Mouse (Mus musculus): ENCODE measurements at regions not wholly inside any gene's neighbourhood (a gene's known extent, or its start where the extent isn't known, plus 50 kb on each side); places are given as distances from the start of the nearest gene placed in this dataset.

- no peaks in the 10 kb centered on the region for H3K36me3 ChIP-seq (ENCODE audit: control insufficient read depth, insufficient read depth, low read length)
- no peaks in the 10 kb centered on the region for H3K4me1 ChIP-seq (ENCODE audit: control insufficient read depth, insufficient read depth, low read length)
- H3K27ac ChIP-seq (replicated peaks; ENCODE audit: low read depth, low read length), result no peak overlapping the region
- ATAC-seq (ENCODE audit: low read depth), result no peak; the same call in 1 of the 2 replicates
- DNase-seq (ENCODE audit: low spot score), result no peak
- no peaks in the 10 kb centered on the region for H3K9me3 ChIP-seq (ENCODE audit: control insufficient read depth, low read length)
- no peak overlapping the region for H3K9ac ChIP-seq (ENCODE audit: low read depth, low read length)
- H3K27me3 ChIP-seq (replicated peaks; ENCODE audit: control insufficient read depth, insufficient read depth, low read length), result no peaks in the 10 kb centered on the region
- H3K4me3 ChIP-seq (ENCODE audit: low read depth, low read length), result no peak overlapping the region
- 68% methylated on average over 8 of the region's 8 CpGs for WGBS
- H3K4me2 ChIP-seq (ENCODE audit: low read depth, low read length), result no peak overlapping the region
Observed at GRCm38 (mm10) chr8:77774551-77775335, 50.5 kb upstream of the Ednra start.

- H3K36me3 ChIP-seq (ENCODE audit: control insufficient read depth, insufficient read depth, low read length), result no peaks in the 10 kb centered on the region
- DNase-seq (ENCODE audit: low spot score) (no peak), ATAC-seq (ENCODE audit: low read depth) (no peak)
- no peak overlapping the region for H3K4me3 ChIP-seq (ENCODE audit: low read depth, low read length)
- no peaks in the 10 kb centered on the region for H3K4me1 ChIP-seq (ENCODE audit: control insufficient read depth, insufficient read depth, low read length)
- no peak overlapping the region for H3K27ac ChIP-seq (replicated peaks; ENCODE audit: low read depth, low read length)
- H3K27me3 ChIP-seq (replicated peaks; ENCODE audit: control insufficient read depth, insufficient read depth, low read length), result no peaks in the 10 kb centered on the region
- no peak overlapping the region for H3K4me2 ChIP-seq (ENCODE audit: low read depth, low read length)
- no peak overlapping the region for H3K9ac ChIP-seq (ENCODE audit: low read depth, low read length)
- 82% methylated on average over 3 of the region's 3 CpGs for WGBS
- no peaks in the 10 kb centered on the region for H3K9me3 ChIP-seq (ENCODE audit: control insufficient read depth, low read length)
Observed at GRCm38 (mm10) chr8:77775526-77775925, 51.3 kb upstream of the Ednra start.

- WGBS, result 53% methylated on average over 5 of the region's 5 CpGs
- no peaks in the 10 kb centered on the region for H3K27me3 ChIP-seq (replicated peaks; ENCODE audit: control insufficient read depth, insufficient read depth, low read length)
- H3K4me3 ChIP-seq (ENCODE audit: low read depth, low read length), result no peak overlapping the region
- H3K4me2 ChIP-seq (ENCODE audit: low read depth, low read length), result no peak overlapping the region
- DNase-seq (ENCODE audit: low spot score), result peak; percentile 67
- H3K27ac ChIP-seq (replicated peaks; ENCODE audit: low read depth, low read length), result no peak overlapping the region
- H3K9me3 ChIP-seq (ENCODE audit: control insufficient read depth, low read length), result no peaks in the 10 kb centered on the region
- no peaks in the 10 kb centered on the region for H3K36me3 ChIP-seq (ENCODE audit: control insufficient read depth, insufficient read depth, low read length)
- no peak overlapping the region for H3K9ac ChIP-seq (ENCODE audit: low read depth, low read length)
- peak; percentile 57 for ATAC-seq (ENCODE audit: low read depth)
- H3K4me1 ChIP-seq (ENCODE audit: control insufficient read depth, insufficient read depth, low read length), result no peaks in the 10 kb centered on the region
Observed at GRCm38 (mm10) chr8:77777597-77777996, 53.3 kb upstream of the Ednra start.

GRCm38 (mm10) chr8:77785676-77786255 is 61.5 kb upstream of the Ednra start:
- no peak overlapping the region for H3K4me2 ChIP-seq (ENCODE audit: low read depth, low read length)
- no peak overlapping the region for H3K27ac ChIP-seq (replicated peaks; ENCODE audit: low read depth, low read length)
- H3K4me3 ChIP-seq (ENCODE audit: low read depth, low read length), result no peak overlapping the region
- no peaks in the 10 kb centered on the region for H3K9me3 ChIP-seq (ENCODE audit: control insufficient read depth, low read length)
- DNase-seq (ENCODE audit: low spot score), result no peak
- no peaks in the 10 kb centered on the region for H3K27me3 ChIP-seq (replicated peaks; ENCODE audit: control insufficient read depth, insufficient read depth, low read length)
- WGBS, result 90% methylated on average over 4 of the region's 4 CpGs
- no peaks in the 10 kb centered on the region for H3K4me1 ChIP-seq (ENCODE audit: control insufficient read depth, insufficient read depth, low read length)
- no peaks in the 10 kb centered on the region for H3K36me3 ChIP-seq (ENCODE audit: control insufficient read depth, insufficient read depth, low read length)
- no peak for ATAC-seq (ENCODE audit: low read depth)
- no peak overlapping the region for H3K9ac ChIP-seq (ENCODE audit: low read depth, low read length)

- DNase-seq (ENCODE audit: low spot score), result no peak
- Histone ChIP-seq H3K9ac (ENCODE audit: low read depth, low read length) (no peak overlapping the region), H3K27me3 (replicated peaks; ENCODE audit: control insufficient read depth, insufficient read depth, low read length) (no peaks in the 10 kb centered on the region), H3K9me3 (ENCODE audit: control insufficient read depth, low read length) (no peaks in the 10 kb centered on the region), H3K4me3 (ENCODE audit: low read depth, low read length) (no peak overlapping the region), H3K36me3 (ENCODE audit: control insufficient read depth, insufficient read depth, low read length) (no peaks in the 10 kb centered on the region), H3K4me1 (ENCODE audit: control insufficient read depth, insufficient read depth, low read length) (no peaks in the 10 kb centered on the region), H3K27ac (replicated peaks; ENCODE audit: low read depth, low read length) (no peak overlapping the region), H3K4me2 (ENCODE audit: low read depth, low read length) (no peak overlapping the region)
- 65% methylated on average over 1 of the region's 1 CpGs for WGBS
- no peak for ATAC-seq (ENCODE audit: low read depth)
Observed at GRCm38 (mm10) chr8:77794911-77795310, 70.6 kb upstream of the Ednra start.

- no peaks in the 10 kb centered on the region for H3K27me3 ChIP-seq (replicated peaks; ENCODE audit: control insufficient read depth, insufficient read depth, low read length)
- 55% methylated on average over 9 of the region's 9 CpGs for WGBS
- H3K4me3 ChIP-seq (ENCODE audit: low read depth, low read length), result no peak overlapping the region
- H3K27ac ChIP-seq (replicated peaks; ENCODE audit: low read depth, low read length), result no peak overlapping the region
- ATAC-seq (ENCODE audit: low read depth) (no peak), DNase-seq (ENCODE audit: low spot score) (peak; percentile 63)
- no peaks in the 10 kb centered on the region for H3K36me3 ChIP-seq (ENCODE audit: control insufficient read depth, insufficient read depth, low read length)
- H3K4me1 ChIP-seq (ENCODE audit: control insufficient read depth, insufficient read depth, low read length), result no peaks in the 10 kb centered on the region
- H3K4me2 ChIP-seq (ENCODE audit: low read depth, low read length), result no peak overlapping the region
- no peak overlapping the region for H3K9ac ChIP-seq (ENCODE audit: low read depth, low read length)
- H3K9me3 ChIP-seq (ENCODE audit: control insufficient read depth, low read length), result no peaks in the 10 kb centered on the region
Observed at GRCm38 (mm10) chr8:77803147-77803903, 79.1 kb upstream of the Ednra start.

- ATAC-seq (ENCODE audit: low read depth) (no peak), DNase-seq (ENCODE audit: low spot score) (no peak)
- H3K4me3 ChIP-seq (ENCODE audit: low read depth, low read length), result no peak overlapping the region
- no peak overlapping the region for H3K9ac ChIP-seq (ENCODE audit: low read depth, low read length)
- H3K9me3 ChIP-seq (ENCODE audit: control insufficient read depth, low read length), result no peaks in the 10 kb centered on the region
- H3K4me2 ChIP-seq (ENCODE audit: low read depth, low read length), result no peak overlapping the region
- H3K27me3 ChIP-seq (replicated peaks; ENCODE audit: control insufficient read depth, insufficient read depth, low read length), result no peaks in the 10 kb centered on the region
- no peak overlapping the region for H3K27ac ChIP-seq (replicated peaks; ENCODE audit: low read depth, low read length)
- WGBS, result 81% methylated on average over 6 of the region's 6 CpGs
- no peaks in the 10 kb centered on the region for H3K36me3 ChIP-seq (ENCODE audit: control insufficient read depth, insufficient read depth, low read length)
- H3K4me1 ChIP-seq (ENCODE audit: control insufficient read depth, insufficient read depth, low read length), result no peaks in the 10 kb centered on the region
Observed at GRCm38 (mm10) chr8:77804536-77804935, 80.3 kb upstream of the Ednra start.

GRCm38 (mm10) chr8:77804956-77805355 is 80.7 kb upstream of the Ednra start:
- ATAC-seq (ENCODE audit: low read depth), result no peak
- Histone ChIP-seq H3K27me3 (replicated peaks; ENCODE audit: control insufficient read depth, insufficient read depth, low read length) (no peaks in the 10 kb centered on the region), H3K9ac (ENCODE audit: low read depth, low read length) (no peak overlapping the region), H3K9me3 (ENCODE audit: control insufficient read depth, low read length) (no peaks in the 10 kb centered on the region), H3K4me3 (ENCODE audit: low read depth, low read length) (no peak overlapping the region), H3K27ac (replicated peaks; ENCODE audit: low read depth, low read length) (no peak overlapping the region), H3K4me1 (ENCODE audit: control insufficient read depth, insufficient read depth, low read length) (no peaks in the 10 kb centered on the region), H3K4me2 (ENCODE audit: low read depth, low read length) (no peak overlapping the region), H3K36me3 (ENCODE audit: control insufficient read depth, insufficient read depth, low read length) (no peaks in the 10 kb centered on the region)
- 48% methylated on average over 4 of the region's 4 CpGs for WGBS
- DNase-seq (ENCODE audit: low spot score), result no peak

Measured in embryonic facial prominence, embryonic 14.5 days (tissue).